Mouse (Mus musculus) spleen, embryonic (tissue): ENCODE results near the gene Uqcr11.

ENCODE experiments used
- CTCF ChIA-PET: fragments of 350-600 bp; sonication (Branson Sonifier 250); formaldehyde crosslinking; loops from one replicate; lab custom pipeline; 2022; lab: Charles Lee

The Uqcr11 gene

DNA sequence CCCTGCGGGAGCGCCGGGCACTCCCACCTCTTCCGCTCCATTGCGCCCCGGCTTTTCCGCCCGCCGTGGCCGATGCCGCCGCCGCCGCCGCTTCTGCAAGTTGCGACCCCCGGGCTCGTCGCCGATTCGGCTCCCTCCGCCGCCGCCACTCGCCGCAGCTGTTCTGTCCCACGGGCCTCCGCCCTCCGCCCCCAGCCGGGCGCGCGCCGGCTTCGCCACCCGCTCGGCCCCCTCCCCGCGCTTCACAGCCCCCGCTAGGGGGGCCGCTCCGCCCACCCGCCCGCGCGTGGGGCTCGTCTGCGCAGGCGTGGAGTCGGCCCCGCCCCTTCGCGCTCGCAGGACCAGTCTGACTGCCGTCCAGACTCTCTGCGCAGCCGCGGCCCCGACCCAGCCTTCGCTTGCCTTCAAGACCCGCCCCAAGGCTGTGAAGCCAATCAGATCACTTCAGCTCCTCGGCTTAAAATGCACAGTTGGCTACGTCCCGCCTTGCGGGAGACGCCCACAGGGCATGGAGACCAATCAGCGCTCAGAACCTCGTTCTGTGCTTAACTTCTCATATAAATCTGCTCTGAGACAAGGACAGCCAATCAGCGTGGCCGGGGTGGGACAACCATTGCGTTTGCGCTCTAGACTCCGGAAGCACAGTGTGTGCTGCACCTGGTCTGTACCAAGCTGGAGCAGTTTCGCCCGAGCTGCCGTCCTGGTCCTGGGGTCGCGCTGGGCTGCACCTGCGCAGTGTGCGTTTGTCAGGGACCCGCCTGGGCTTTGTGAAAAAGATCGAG, 7.2 kb downstream of the Uqcr11 start, which contains the start of gene Mbd3:
Gene Mbd3 (minus strand): TSS at position 360 of the 782 bp plus-strand sequence.
- CTCF ChIA-PET = no interaction called here

DNA sequence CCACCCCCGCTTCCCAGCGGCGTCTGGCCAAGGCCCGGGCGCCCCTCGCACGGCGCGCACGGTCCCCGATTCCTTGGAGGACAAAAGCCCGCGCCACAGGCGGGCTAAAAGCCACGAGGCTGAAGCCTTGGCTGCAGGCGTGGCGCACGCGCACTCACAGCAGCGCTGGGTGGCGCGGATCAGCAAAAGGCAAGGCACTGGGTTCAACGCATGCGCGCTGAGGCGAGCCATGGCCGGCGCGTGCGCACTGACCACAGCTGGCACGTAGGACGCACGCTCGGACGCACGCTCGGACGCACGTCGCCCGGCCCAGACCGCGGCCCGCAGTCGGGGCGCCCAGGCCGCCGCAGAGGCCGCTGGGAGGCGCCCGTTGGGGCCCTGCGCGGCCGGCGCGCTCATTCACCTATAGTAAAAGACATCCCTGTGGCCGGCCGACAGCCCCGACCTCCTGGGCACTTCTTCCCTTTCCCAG, 7.9 kb downstream of the Uqcr11 start:
- CTCF ChIA-PET = no interaction called here

- CTCF ChIA-PET = interaction anchor here (0.7 kb wide), 1 partner anchor 12 kb away, joined by 11 read pairs; no protein-coding TSS in a partner anchor
Measured at GRCm38 (mm10) chr10:80398174-80398535, 8.5 kb downstream of the Uqcr11 start.

- CTCF ChIA-PET = interaction anchor here (0.7 to 1.1 kb wide), 2 partner anchors 12 to 13 kb away, joined by 4 to 11 read pairs; no protein-coding TSS in a partner anchor
Measured at GRCm38 (mm10) chr10:80397524-80398173, 9.0 kb downstream of the Uqcr11 start.

DNA sequence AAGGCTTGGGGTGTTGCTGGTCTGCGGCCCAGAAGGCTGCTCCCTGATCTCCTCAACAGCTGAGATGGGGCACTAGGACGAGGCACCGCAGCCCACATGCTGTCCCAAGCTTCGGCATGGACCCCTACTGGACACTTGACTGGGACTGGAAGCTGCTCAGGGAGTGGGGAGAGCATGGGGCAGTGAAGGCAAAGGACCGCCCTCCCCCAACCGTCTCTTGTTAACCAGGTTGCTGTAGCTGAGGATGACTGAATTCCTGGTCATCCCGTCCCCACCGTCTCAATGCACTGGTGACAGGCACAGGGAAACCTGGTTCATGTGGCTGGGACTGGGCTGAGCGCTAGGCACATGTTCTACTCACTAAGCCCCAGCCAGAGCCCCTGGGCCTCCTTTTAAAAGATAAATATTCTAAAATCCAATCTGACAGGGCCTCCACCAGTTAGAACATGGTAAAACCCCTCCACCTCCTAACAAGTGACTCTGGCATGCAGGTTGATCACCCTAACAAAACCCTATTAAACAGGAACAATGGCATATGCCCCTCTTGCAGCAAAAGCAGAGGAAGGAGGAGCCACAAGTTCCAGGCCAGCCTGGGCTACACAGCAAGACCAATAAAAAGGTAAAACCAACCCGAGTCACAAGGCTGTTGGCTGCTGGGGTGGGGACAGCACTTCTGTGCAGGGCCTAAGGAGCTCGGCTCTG, 9.7 kb downstream of the Uqcr11 start:
- CTCF ChIA-PET = interaction anchor here (1.1 kb wide), 1 partner anchor 12 kb away, joined by 4 read pairs; no protein-coding TSS in a partner anchor

GRCm38 (mm10) chr10:80395025-80395627, 11.5 kb downstream of the Uqcr11 start:
- CTCF ChIA-PET = no interaction called here

- CTCF ChIA-PET = no interaction called here
Measured at GRCm38 (mm10) chr10:80392687-80393086, 13.9 kb downstream of the Uqcr11 start.

DNA sequence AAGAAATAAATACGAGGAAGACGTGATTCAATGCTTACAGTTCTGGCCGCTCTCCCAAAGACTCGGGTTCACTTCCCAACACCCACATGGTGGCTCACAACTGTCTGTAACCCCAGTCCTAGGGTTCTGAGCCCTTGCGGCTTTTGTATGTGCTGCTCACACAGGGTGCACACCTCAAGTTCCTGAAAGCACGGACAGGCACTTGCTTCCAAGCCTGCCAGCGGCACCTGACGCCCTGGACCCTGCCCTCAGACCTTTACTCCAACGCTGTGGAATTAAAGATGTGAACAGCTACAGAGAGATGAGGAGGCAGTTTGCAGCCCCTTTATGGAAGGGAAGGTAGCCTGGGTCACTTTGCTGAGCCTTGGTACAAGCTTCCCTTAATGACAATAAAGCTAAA, 15.9 kb downstream of the Uqcr11 start:
- CTCF ChIA-PET = no interaction called here

GRCm38 (mm10) chr10:80389185-80389708, 17.4 kb downstream of the Uqcr11 start:
- CTCF ChIA-PET = no interaction called here

DNA sequence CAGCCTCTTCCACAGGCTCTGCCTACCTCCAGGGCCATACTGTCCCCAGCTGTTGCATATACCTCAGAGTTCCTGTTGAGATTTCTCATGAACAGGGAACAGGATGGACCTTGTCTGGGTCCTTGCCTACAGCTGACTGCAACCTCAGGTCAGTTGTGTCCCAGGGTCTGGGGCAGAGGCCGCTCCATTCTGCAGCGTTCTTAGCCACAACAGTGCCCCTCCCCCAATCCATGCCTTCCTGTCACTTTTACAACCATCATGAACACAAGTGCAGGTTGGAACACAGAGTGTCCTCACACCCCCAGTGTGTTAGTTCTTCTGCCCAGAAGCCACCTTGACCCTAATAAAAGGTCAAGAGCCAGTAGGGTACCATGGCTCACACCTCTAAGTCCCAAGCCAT, 17.9 kb downstream of the Uqcr11 start:
- CTCF ChIA-PET = interaction anchor here (0.8 kb wide), 1 partner anchor 14 kb away, joined by 3 read pairs; no protein-coding TSS in a partner anchor

GRCm38 (mm10) chr10:80387522-80387959, 19.1 kb downstream of the Uqcr11 start, which contains the start of gene Mex3d:
Gene Mex3d (minus strand): TSS chr10:80387659.
- CTCF ChIA-PET = interaction anchor here (0.7 kb wide), 1 partner anchor 21 kb away, joined by 3 read pairs; no protein-coding TSS in a partner anchor

GRCm38 (mm10) chr10:80386735-80387471, 19.7 kb downstream of the Uqcr11 start:
- CTCF ChIA-PET = interaction anchor here (0.7 kb wide), 1 partner anchor 22 kb away, joined by 3 read pairs; no protein-coding TSS in a partner anchor

DNA sequence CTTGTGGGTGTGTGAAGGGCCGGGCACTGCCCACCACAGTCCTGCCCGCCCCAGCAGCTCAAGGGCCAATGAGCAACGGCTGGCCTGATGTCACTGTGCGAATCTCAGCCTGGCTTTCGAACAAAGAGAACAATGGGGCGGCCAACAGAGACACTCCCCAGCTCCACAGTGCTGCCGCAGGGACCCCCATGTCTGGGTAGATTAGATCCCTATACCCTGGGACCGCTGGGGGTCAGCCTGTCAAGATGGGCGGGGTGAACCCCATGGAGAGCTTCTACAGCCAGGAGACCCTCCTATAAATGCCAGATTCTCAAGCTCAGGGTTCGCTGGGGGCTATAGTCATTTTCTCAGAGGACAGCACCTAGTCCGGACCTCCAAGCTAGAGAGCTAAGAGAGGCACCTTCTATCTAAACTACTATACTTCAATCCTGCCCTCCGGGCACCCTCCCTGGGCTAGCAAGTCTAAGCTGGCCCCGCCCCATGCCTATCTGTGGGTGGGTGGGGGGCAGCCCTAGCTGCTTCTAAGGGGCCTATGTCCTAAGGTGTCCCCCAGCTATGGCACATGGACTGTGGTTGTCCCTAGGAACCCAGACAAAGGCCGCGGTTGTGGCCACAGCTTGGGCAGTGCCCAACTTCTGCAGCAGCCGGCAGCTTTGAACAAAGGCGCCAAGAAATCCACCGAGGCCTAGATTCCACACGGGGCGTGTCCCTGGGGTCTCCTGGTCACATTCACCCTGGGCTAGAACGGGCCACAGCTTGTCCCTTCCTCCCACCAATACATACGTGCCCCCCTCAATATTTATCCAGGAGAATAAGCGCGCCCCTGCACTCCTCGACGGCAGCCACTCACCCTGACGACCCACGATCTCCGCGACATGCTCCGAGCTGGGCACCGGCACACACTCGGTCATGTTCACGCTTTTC, 20.6 kb downstream of the Uqcr11 start:
- CTCF ChIA-PET = interaction anchor here (0.5 kb wide), 1 partner anchor 48 kb away, joined by 3 read pairs; no protein-coding TSS in a partner anchor

DNA sequence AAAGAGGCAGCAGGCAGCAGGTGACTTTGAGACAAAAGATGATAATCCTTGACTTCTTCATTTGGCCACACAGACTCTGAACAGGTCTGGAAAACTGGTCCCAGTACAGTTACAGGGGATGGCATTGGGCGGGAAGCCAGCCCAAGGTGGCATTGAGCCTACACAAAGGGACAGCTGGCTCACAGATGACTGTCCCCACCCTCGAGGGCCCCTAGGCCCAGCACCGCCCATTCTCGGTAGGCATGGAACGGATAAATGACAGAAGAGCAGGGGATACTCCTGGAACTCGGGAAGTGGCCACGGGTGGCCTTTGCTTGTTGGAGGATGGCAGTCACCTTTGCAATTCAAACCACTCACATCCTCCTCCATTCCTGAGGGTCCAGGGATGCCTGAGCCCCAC, 21.3 kb downstream of the Uqcr11 start:
- CTCF ChIA-PET = interaction anchor here (0.5 to 1.1 kb wide), 2 partner anchors 9 to 49 kb away, joined by 3 to 14 read pairs; no protein-coding TSS in a partner anchor

DNA sequence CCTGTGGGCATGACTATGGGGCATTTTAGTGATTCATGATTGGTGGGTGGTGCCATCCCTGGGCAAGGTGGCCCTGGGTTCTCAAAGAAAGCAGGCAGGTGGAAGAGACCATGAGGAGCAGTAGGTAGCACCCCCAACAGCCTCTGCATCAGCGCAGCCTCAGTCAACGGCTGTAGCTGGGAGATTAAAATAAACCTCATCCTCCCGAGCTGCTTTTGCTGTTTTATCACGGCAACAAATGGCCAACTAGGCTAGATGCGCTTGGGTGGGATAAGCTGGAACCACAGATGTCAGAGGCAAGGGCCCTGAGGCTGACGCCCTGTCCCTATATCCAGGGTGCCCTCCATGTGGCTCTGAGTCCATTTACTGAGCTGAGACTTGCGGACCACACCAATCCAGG, 21.9 kb downstream of the Uqcr11 start:
- CTCF ChIA-PET = interaction anchor here (0.6 to 1.1 kb wide), 2 partner anchors 9 to 13 kb away, joined by 4 to 14 read pairs; no protein-coding TSS in a partner anchor

DNA sequence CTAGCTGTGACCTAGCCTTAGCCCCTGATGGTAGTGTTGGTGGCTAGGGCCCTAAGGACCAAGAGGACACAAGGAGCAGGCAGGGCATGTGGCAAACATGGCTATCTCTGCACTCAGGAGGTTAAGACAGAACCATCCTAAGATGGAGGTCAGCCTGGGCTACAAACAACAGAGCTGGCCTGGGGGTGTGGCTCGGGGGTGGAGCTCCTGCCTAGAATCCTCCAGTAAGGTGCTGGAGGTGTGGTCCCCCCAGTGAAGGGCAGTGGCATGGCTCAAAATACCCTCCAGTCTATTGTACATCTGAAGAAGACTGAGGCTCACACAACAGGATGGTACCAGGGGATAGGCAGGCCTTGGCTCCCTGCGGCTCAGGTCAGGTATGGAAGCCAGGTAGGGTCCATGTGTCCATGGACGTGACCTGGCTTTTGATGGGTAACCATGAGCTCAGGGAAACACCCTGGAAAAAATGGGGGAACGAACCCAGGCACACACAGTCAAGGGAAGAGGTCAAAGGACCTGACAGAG, 22.5 kb downstream of the Uqcr11 start:
- CTCF ChIA-PET = interaction anchor here (0.6 to 1.1 kb wide), 2 partner anchors 8 to 13 kb away, joined by 4 to 14 read pairs; no protein-coding TSS in a partner anchor

GRCm38 (mm10) chr10:80383431-80383830, 23.2 kb downstream of the Uqcr11 start:
- CTCF ChIA-PET = no interaction called here

- CTCF ChIA-PET = no interaction called here
Measured at GRCm38 (mm10) chr10:80382641-80383365, 23.8 kb downstream of the Uqcr11 start.
